Mouse (Mus musculus): ENCODE data around the gene Olfr887. TPM values are rescaled to one million over a fixed set of nuclear protein-coding genes. Genes with fewer than 3 reads are reported as not detected.

The Olfr887 gene
- polyA plus RNA-seq (2015; fragmentation: Nextera tagmentation; extraction: Ambion mirVana) = not detected in 2 replicates

DNA sequence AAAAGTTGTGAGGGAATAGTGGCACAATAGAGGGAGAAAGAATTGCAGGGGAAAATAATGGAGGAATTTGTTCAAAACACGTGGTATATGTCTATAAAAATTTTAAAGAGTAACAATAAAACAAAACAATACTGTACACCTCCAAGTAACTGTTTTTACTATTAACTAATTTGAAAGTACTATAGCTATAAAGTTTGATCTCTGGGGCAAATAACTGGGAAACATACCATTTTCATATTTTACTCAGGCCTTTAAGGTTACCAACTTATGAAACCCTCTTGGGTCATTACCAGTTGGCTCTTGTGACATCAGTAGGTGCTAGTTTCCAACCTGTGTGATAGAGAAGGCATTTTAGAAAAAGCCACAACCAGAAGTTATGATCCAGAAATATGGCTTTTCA lies at the start of gene Olfr887:
TSS of gene Olfr887 (plus strand) at position 301 of the 400 bp plus-strand sequence.

DNA sequence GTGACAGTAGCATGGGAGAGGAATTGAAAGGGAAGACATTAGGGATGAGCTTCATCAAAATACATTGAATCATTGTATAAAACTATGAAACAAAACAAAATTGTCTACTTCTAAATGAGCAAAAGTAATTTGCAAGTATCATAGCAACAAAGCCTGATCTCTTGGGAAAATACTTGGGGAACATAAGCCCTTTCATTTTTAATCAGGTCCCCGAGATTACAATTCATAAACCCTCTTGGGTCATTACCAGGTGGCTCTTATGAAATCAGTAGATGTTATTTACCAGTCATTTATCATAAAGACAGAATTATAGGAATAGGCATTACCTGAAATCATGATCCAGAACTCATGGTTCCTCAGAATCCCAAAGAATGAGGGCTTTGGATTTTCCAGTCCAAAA lies 37.6 kb upstream of the Olfr887 start, which contains the start of gene Olfr884:
TSS of gene Olfr884 (plus strand) at position 301 of the 400 bp plus-strand sequence.

DNA sequence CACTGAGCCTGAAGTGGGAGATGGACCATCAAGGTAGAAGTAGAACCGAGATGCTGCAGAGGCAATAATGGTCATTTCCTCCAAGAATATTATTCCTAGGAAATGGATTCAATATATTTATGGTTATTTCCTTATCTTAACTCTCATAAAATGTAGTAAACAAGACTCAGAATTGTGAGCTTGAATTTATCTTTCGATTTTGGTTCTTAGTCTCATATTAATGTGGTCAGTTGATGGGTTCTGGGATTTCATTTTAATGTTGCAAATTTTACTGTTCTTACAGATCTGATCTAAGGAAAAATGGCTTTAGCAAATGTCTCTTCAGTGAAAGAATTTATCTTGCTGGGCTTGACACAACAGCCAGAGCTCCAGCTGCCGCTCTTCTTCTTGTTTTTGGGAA lies 22.9 kb upstream of the Olfr887 start, which contains the start of gene Olfr885:
TSS of gene Olfr885 (plus strand) at position 301 of the 400 bp plus-strand sequence.

DNA sequence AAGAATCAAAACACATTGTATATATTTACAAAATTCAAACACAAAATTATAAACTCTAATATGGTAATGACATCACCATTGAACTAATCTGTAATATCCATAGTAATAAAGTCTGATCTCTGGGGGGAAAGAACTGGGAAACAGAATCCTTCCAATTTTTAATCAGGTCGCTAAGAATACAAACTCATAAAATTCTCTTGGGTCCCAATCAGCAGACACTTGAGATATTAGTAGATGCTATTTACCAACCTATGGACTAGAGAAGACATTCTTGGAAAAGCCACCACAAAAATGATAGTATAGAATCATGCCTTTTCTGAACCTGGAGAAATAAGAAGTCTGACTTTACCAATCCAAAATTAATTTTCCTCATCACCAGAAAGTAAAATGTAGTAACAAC lies 24.0 kb downstream of the Olfr887 start, which contains the start of gene Olfr888:
TSS of gene Olfr888 (plus strand) at position 301 of the 400 bp plus-strand sequence.

DNA sequence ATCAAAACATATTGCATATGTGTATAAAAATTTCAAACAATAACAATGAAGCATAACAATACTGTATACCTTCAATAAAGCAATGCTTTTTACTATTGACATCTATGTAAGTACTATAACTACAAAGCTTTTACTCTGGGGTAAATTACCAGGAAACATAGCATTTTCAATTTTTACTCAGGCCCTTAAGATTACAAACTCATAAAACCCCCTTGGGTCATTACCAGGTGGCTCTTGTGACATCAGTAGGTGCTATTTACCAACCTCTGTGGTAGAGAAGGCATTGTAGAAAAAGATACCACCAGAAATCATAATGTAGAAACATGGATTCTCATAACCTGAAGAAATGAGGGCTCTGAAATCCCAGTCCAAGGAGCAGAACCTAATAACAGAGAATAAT lies 31.0 kb downstream of the Olfr887 start, which contains the start of gene Olfr889:
TSS of gene Olfr889 (plus strand) at position 301 of the 400 bp plus-strand sequence.

Other genes starting within 250 kb of the Olfr887 start
- gene Olfr877, start 229.8 kb upstream of the Olfr887 start, polyA plus RNA-seq (2015; fragmentation: Nextera tagmentation; extraction: Ambion mirVana) = not detected in 2 replicates
- not detected in 2 replicates for gene Olfr145, start 187.3 kb upstream of the Olfr887 start, polyA plus RNA-seq (2015; fragmentation: Nextera tagmentation; extraction: Ambion mirVana)
- not detected in 2 replicates for gene Olfr878, start 166.2 kb upstream of the Olfr887 start, polyA plus RNA-seq (2015; fragmentation: Nextera tagmentation; extraction: Ambion mirVana)
- not detected in 2 replicates for gene Olfr881, start 92.2 kb upstream of the Olfr887 start, polyA plus RNA-seq (2015; fragmentation: Nextera tagmentation; extraction: Ambion mirVana)
- not detected in 2 replicates for gene Olfr883, start 58.3 kb upstream of the Olfr887 start, polyA plus RNA-seq (2015; fragmentation: Nextera tagmentation; extraction: Ambion mirVana)
- gene Olfr884, start 37.5 kb upstream of the Olfr887 start, polyA plus RNA-seq (2015; fragmentation: Nextera tagmentation; extraction: Ambion mirVana) = not detected in 2 replicates
- gene Olfr885, start 22.8 kb upstream of the Olfr887 start, polyA plus RNA-seq (2015; fragmentation: Nextera tagmentation; extraction: Ambion mirVana) = not detected in 2 replicates
- not detected in 2 replicates for gene Olfr888, start 24.1 kb downstream of the Olfr887 start, polyA plus RNA-seq (2015; fragmentation: Nextera tagmentation; extraction: Ambion mirVana)
- gene Olfr889, start 31.1 kb downstream of the Olfr887 start, polyA plus RNA-seq (2015; fragmentation: Nextera tagmentation; extraction: Ambion mirVana) = 0.02 and 0.03 TPM in 2 replicates
- gene Olfr890, start 58.4 kb downstream of the Olfr887 start, polyA plus RNA-seq (2015; fragmentation: Nextera tagmentation; extraction: Ambion mirVana) = not detected in 2 replicates
- gene Olfr891, start 96.7 kb downstream of the Olfr887 start, polyA plus RNA-seq (2015; fragmentation: Nextera tagmentation; extraction: Ambion mirVana) = not detected in 2 replicates
- gene Olfr893, start 124.3 kb downstream of the Olfr887 start, polyA plus RNA-seq (2015; fragmentation: Nextera tagmentation; extraction: Ambion mirVana) = not detected in 2 replicates
- gene Olfr894, start 134.0 kb downstream of the Olfr887 start, polyA plus RNA-seq (2015; fragmentation: Nextera tagmentation; extraction: Ambion mirVana) = not detected in 2 replicates
- gene Olfr143, start 168.7 kb downstream of the Olfr887 start, polyA plus RNA-seq (2015; fragmentation: Nextera tagmentation; extraction: Ambion mirVana) = not detected in 2 replicates
- not detected in 2 replicates for gene Olfr895, start 183.8 kb downstream of the Olfr887 start, polyA plus RNA-seq (2015; fragmentation: Nextera tagmentation; extraction: Ambion mirVana)
- not detected in 2 replicates for gene Olfr896-ps1, start 207.0 kb downstream of the Olfr887 start, polyA plus RNA-seq (2015; fragmentation: Nextera tagmentation; extraction: Ambion mirVana)
- gene Olfr25, start 245.0 kb downstream of the Olfr887 start, polyA plus RNA-seq (2015; fragmentation: Nextera tagmentation; extraction: Ambion mirVana) = not detected in 2 replicates

Data from skeletal muscle tissue, postnatal 0 days (tissue).